Mouse (Mus musculus): ENCODE results near the gene Pecam1. TPM values are rescaled to one million over a fixed set of nuclear protein-coding genes. Genes with fewer than 3 reads are reported as not detected.
A peak's percentile ranks its signal among the peaks of the same experiment; 100 is the strongest.
"Not testable (repeated sequence)": the region's sequence is repeated elsewhere in the genome, so short reads cannot be mapped to it uniquely, and the experiment has no call there.

The Pecam1 gene
- polyA plus RNA-seq (2015; fragmentation: Nextera tagmentation; extraction: Ambion mirVana), result 60.8 and 61.8 TPM in 2 replicates

GRCm38 (mm10) chr11:106750121-106750751 lies at the start of gene Pecam1:
TSS of gene Pecam1 (minus strand) at chr11:106750628.
- DNase-seq (ENCODE audit: low spot score), result peak; percentile 90

- DNase-seq (ENCODE audit: low spot score), result no peak
Observed at GRCm38 (mm10) chr11:106795679-106796078, 45.3 kb upstream of the Pecam1 start.

DNA sequence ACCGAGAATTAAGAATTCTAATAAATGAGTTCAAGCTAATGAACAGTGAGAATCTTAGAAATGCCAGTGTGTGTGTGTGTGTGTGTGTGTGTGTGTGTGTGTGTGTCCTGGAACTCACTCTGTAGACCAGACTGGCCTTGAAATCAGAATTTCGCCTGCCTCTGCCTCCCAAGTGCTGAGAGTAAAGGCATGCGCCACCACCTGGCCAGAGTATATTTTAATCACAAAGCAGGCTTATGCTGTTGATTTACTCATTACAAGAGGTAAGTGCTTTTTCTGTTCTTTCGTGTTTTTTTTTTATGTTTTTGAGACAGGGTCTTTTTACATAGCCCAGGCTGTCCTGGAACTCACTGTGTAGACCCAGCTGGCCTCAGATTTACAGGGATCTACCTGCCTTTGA lies 43.4 kb upstream of the Pecam1 start:
- peak; percentile 27 for DNase-seq (ENCODE audit: low spot score)

DNA sequence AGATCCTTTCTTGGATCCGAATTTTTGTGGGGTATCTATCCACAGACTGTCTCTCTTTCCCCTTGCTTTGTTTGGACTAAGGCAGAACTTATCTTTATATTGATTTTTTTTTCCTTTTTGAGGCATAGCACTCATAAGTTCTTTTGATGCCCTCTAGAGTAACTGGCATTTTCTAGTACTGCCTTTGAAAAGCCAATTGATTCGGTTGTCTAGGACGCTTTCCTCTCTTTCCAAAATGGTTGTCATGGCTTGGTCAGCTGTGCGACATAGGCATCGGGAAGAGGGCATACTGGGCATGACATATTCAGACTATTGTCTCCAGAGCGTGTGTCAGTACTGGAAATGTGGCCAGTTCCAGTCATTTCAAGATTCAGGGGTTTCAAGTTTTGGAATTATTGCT lies 39.2 kb upstream of the Pecam1 start:
- DNase-seq (ENCODE audit: low spot score), result no peak

DNA sequence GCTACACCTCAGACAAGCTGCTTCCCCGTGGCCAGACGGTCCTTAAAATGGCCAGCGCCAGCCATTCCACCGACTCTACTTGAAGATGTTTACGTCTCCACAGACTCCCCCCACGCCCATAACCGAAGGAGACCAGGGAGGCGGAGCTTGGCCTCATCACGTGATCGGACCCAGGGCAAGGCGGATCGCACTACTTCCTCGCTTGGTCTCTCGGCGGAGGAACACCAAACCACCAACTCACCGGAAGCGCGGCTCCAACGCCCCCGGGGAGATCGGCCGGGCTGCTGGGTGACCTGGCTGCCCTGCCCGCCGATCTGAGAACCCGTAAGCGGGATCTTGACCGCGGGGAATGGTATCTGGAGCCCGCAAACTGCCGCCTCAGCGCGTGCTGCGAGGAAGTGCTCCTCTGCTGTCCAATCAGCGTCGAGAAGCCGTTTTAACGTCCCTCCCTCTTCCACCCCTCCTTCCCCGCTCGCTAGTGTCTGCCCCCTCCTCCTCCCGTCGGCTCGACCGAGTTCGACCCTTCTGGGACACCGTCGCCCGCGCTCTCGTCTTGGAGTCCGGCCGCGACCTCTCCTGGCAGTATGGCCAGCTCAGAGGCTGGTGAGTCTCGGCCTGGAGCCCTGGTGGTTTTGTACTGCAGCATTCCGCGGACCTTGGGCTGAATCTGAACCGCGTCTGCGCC lies 38.5 kb upstream of the Pecam1 start, which contains the start of the genes Ddx5 and Cep95:
TSS of gene Ddx5 (minus strand) at position 411 of the 685 bp plus-strand sequence.
TSS of gene Cep95 (plus strand) at position 478 of the 685 bp plus-strand sequence.
- DNase-seq (ENCODE audit: low spot score), result peak; percentile 99

- DNase-seq (ENCODE audit: low spot score), result peak; percentile 98
Observed at GRCm38 (mm10) chr11:106788026-106788774, 37.8 kb upstream of the Pecam1 start.

DNA sequence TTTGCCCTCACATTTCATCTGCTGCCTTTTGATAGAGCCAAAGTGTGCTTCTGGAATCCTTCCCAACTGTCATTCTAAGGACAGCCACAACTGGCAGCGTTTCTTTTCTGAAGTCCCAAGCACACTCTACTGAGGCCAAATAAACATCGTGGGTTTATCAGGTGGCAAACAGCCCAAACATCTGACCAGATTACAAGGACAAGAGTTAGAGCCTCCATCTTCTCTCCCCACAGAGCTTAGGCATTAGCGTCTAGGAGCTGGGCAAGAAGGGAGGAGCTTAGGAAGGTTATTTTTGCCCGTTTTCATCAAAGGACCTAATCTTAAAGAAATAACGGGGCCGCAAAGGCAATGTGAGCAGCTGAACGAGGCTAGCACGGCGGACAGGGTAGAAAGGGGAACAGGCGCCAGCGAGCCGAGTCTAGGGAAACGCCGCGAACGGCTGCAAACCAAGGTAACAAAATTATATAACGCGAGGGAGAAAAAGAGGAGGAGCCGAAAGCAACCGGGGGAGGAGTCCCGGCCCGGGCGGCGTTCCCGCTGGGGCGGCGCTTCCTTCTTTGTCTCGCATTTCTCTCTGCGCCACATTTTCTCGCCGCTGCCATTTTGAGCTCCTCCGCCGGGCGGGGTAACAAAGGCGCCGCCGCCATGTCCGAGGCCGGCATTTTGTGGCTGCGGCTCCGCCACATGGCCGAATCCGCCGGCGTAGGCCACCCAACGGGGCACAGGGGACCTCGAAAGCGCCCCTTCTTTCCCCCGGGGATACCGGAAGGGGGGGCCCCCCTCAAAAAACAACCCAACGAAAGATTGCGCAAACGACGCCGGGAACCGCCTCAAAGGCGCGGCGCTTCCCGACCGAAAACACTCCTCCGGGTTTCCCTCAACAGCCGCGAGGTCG lies 37.0 kb upstream of the Pecam1 start:
- peak; percentile 94 for DNase-seq (ENCODE audit: low spot score)

DNA sequence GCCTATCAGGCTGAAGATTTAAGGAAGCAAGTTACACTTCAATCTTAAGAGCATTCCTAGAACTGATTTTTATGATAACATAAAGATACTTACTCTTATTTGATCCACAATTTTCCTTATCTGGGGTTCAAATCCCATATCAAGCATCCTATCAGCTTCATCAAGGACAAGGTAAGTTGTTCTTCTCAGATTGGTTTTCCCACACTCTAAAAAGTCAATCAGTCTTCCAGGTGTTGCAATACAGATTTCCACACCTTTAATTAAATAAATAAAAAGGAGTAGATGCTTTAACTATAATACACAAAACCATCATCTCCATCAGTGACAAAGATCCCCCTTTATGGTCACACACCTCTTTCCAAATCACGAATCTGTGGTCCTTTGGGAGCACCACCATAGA lies 34.6 kb upstream of the Pecam1 start:
- no peak for DNase-seq (ENCODE audit: low spot score)

DNA sequence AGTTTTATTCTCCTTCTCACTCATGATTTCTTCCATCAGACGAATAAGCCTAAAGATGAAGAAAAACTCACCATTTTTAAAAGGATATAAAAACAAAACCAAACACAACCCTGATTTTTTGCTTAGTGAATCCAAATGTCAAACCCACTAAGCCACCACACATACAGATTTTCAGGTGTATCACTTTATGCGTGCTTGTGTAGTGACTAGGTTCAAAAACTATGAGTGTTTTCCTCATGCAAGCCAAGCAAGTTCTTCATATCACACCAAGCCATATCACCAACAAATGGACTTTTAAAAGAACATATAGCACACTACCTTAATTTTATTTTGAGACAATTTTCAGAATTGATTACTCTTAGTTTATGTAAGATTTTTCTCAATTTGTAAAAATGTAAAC lies 34.0 kb upstream of the Pecam1 start:
- no peak for DNase-seq (ENCODE audit: low spot score)

DNA sequence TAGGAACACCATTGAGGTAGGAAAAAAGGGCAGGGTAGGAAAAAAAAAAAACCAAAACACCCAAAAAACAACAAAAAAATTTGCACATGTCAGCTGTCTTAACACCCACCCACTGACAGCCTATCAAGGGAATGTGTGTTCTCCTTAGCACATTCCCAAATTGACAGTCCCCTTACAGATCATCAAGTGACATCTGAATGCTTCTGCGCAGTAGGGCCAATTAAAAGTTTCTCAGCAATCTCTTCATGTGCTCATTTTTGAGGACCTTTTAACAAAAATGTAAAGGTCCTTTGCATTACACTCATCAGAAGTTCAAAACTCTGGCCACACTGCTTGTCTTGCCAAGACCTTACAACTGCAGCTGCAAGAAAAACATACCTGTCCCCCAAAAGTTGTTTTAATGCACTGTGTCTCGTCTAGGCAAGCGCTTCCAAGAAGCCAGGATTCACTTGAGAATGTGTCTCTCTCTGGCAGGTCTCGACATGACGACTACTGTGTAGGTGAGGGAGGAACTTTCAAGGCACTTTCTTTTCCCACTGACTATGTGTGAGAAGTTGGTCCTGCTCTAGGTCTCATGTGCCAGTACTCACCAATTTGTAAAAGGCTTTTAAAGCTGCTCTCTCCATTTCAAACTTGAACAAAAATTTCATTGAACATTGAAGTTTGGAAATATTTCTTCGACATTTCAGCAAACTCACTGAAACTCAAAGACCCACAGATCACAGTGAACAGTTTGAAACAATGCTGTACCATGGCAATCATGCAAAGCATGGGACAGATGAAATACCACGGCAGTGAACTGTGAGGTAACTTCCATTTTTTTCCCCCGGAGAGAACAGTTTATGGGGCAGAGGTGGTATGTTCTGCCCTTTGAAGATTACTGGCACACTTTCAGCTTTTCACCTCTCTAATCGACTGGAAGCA lies 32.7 kb upstream of the Pecam1 start:
- DNase-seq (ENCODE audit: low spot score), result no peak

- DNase-seq (ENCODE audit: low spot score), result not testable (repeated sequence)
Observed at GRCm38 (mm10) chr11:106782271-106782670, 31.8 kb upstream of the Pecam1 start.

- DNase-seq (ENCODE audit: low spot score), result no peak
Observed at GRCm38 (mm10) chr11:106780590-106781220, 30.3 kb upstream of the Pecam1 start.

DNA sequence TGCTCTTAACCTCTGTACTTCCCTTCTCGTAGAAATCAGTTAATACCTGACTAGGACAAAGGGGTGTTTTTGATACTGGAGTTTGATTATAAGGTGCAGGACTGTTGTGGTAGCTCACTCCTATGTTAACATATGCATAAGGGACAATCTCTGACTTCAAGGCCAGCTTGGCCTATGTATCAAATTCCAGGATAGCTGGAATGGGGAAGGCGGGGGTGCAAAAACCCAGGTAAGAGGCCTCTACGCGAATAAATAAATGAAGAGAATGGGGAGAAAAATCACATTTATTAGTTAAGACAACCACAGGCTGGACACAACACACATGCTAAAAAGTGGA lies 29.6 kb upstream of the Pecam1 start:
- no peak for DNase-seq (ENCODE audit: low spot score)

DNA sequence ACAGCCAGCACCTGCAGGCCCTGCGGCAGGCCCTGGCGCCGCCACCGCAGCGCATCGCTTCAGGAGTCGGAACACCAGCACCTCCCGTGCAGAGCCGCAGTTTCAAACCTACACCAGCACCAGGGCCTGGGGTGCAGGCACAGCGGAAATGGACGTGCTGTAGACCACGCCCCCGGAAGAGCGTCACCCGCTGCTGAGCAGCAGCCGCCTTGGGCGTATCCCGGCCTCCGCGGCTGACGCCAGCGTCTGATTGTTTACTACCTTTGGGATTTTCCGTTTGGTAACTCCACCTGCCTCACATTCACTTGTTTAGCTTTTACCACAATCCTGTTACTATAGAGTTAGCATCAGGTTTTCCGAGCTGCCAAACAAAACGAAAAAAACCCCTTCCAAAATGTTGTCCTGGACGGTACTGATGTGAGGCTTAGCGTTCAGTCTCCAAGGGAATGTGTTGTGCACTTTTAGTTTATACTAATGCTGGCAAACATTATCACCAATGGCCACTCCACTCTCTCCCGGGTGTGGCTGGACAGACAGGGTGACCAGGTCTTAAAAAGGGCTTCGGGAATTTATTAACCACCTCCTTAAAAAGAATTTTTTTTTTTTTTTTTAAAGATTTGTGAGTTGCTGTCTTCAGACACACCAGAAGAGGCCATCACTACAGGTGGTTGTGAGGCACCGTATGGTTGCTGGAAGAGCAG lies 29.1 kb upstream of the Pecam1 start, which contains the start of gene Polg2:
TSS of gene Polg2 (minus strand) at position 150 of the 701 bp plus-strand sequence.
- peak; percentile 96 for DNase-seq (ENCODE audit: low spot score)

- DNase-seq (ENCODE audit: low spot score), result no peak
Observed at GRCm38 (mm10) chr11:106778589-106779387, 28.4 kb upstream of the Pecam1 start.

- DNase-seq (ENCODE audit: low spot score), result no peak
Observed at GRCm38 (mm10) chr11:106778132-106778531, 27.7 kb upstream of the Pecam1 start.

- DNase-seq (ENCODE audit: low spot score), result no peak
Observed at GRCm38 (mm10) chr11:106777395-106777794, 27.0 kb upstream of the Pecam1 start.

DNA sequence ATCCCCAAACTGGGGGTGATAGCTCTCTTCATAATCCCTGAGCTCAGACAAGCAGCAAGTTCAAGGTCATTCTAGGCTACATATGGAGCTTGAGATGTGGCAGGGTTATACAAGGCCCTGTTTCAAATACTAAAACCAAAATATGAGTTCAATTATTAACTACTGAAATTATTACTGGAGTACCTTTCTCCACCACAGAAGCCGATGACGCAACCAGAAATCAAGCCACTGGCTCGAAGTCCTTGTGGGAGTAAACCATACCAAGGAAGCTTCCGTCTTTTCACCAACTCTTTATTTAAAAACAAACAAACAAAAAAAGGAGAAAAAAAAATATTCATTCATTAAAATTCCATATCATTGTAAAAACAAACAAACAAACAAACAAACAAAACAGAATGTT lies 26.5 kb upstream of the Pecam1 start:
- no peak for DNase-seq (ENCODE audit: low spot score)

Data from thymus, postnatal 0 days (tissue).